Comparison of ENCODE assay signal across 1 mouse cellular context in the genomic region with DNA sequence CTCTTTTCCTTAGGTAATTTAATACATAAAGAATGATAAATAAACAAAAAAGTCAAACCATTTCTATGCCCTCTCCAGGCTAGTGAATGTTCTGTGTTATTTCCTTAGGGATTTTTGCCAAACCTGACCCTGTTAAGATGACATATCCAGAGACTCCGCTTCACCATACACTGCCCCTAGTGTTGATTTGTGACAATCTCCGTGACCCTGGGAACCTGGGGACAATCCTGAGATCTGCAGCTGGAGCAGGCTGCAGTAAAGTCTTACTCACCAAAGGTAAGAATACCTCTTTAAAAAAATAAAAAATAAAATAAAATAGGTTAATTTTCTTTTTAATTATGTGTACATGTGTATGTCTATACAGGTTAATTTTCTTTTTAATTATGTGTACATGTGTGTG.
TF ChIP-seq lines count a peak whose summit lies in the region.

No protein-coding gene starts in this region.

TF ChIP-seq in MEL, 35 proteins besides CTCF, POLR2A, EP300 and RAD21 (continued from another document):
- TF ChIP-seq ETS1 (IDR thresholded peaks at IDR 0.05; ENCODE audit: low read depth, low read length) (no peak), TBP (IDR thresholded peaks at IDR 0.05; ENCODE audit: low read depth, low read length) (no peak), MXI1 (IDR thresholded peaks at IDR 0.05; ENCODE audit: low read depth, low read length) (no peak), NELFE (IDR thresholded peaks at IDR 0.05; ENCODE audit: low read depth, low read length) (no peak)
